Mouse (Mus musculus): Measurements from ENCODE around the gene Gm10681. TPM values are rescaled to one million over a fixed set of nuclear protein-coding genes. Genes with fewer than 3 reads are reported as not detected.
"Not testable (repeated sequence)": the region's sequence is repeated elsewhere in the genome, so short reads cannot be mapped to it uniquely, and the experiment has no call there.

Gene Gm10681
- polyA plus RNA-seq, 1 experiment from 2014 or later = not detected

- DNase-seq (ENCODE audit: low spot score); H3K27ac ChIP-seq (replicated peaks); H3K4me1 ChIP-seq; H3K9me3 ChIP-seq (replicated peaks); H3K27me3 ChIP-seq (ENCODE audit: low read depth, poor library complexity, severe bottlenecking); H3K4me3 ChIP-seq; H3K36me3 ChIP-seq: not testable (repeated sequence)
- WGBS = no CpG with 5 or more reads among the region's 3 CpGs
Observed at GRCm38 (mm10) chr3:98564894-98565293, 23.7 kb downstream of the Gm10681 start.

DNA sequence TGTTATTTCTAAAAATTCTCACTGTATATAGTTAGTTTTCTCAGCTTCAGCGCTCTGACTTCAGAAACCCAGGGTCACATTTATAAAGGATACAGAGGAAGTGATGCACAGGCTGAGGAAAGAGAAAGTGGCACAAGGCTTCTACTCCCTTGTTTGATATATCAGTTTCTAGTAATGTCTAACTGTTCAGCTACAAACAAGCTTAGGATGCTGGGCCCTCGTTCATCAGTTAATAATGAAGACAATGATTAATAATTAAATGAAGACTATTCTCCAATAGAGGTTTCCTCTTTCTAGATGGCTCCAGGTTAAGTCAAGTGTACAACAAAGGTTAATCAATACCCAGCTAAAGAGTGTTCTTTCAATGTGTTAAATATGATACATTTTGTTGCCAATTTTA lies 24.8 kb downstream of the Gm10681 start:
- H3K27me3 ChIP-seq (ENCODE audit: low read depth, poor library complexity, severe bottlenecking); DNase-seq (ENCODE audit: low spot score); H3K27ac ChIP-seq (replicated peaks); H3K36me3 ChIP-seq; H3K9me3 ChIP-seq (replicated peaks); H3K4me3 ChIP-seq; H3K4me1 ChIP-seq: not testable (repeated sequence)
- WGBS = no CpG with 5 or more reads among the region's 2 CpGs

DNA sequence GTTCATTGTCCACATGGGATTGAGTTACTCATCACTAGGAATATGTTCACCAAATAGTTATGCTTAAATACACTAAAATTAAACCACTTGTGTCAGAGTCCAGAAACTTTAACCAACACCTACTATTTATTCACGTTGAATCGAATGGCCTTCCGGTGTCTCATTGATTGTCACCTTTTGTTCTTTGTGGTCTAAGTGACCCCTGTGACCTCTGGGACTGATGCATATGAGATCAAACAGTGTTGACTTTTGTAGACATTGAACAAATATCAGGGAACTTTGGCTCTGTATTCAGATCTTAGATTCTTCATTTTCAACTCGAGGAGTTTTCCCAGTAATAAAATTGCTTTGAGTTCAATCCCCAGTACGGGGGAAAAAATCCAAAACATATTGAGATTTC lies 27.9 kb downstream of the Gm10681 start:
- H3K9me3 ChIP-seq (replicated peaks); H3K4me3 ChIP-seq; DNase-seq (ENCODE audit: low spot score); H3K27ac ChIP-seq (replicated peaks); H3K27me3 ChIP-seq (ENCODE audit: low read depth, poor library complexity, severe bottlenecking); H3K36me3 ChIP-seq; H3K4me1 ChIP-seq: not testable (repeated sequence)
- WGBS = no CpG with 5 or more reads among the region's 5 CpGs

DNA sequence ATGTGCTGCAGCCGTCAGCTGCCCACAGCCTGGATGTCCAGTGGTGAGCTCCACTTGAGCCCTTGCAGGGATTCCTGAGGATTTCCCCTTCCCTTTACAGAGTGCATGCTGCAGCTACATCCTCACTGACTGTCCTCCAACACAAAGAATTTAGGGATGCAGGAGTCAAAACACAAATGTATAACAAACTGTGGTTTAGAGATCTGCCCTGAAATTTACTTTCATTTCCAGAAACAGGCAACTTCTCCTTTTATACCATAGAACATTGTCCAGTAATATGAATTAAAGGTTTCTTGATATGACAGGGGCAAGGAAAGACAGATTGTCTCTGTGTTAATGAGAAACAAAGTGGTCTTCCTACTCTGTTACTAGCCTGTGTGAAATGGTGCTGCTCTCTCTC lies 37.8 kb downstream of the Gm10681 start:
- not testable (repeated sequence) for H3K27ac ChIP-seq (replicated peaks); H3K9me3 ChIP-seq (replicated peaks); H3K4me1 ChIP-seq; H3K4me3 ChIP-seq; H3K27me3 ChIP-seq (ENCODE audit: low read depth, poor library complexity, severe bottlenecking); DNase-seq (ENCODE audit: low spot score); H3K36me3 ChIP-seq
- WGBS = no CpG with 5 or more reads among the region's 1 CpGs

DNA sequence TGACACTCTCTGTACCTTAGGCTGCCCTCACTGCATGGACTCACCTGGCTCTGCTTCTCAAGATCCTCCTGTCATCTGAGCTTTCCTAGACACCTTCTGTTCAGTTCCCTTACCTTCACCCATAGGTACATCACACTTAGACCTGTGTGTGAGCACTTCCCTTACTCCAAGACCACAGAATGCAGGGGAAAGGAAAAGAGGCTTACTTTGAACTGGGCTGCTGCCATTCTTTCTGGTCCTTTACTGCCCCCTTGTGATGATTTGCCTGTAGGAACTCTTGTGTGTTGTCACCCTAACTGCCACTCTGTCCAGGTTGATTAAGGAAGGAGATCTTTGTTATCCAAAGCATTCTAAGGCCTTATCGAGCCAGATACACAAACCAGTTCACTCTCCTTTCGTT lies 38.4 kb downstream of the Gm10681 start:
- no CpG with 5 or more reads among the region's 2 CpGs for WGBS
- not testable (repeated sequence) for H3K9me3 ChIP-seq (replicated peaks); H3K27me3 ChIP-seq (ENCODE audit: low read depth, poor library complexity, severe bottlenecking); H3K36me3 ChIP-seq; H3K4me1 ChIP-seq; DNase-seq (ENCODE audit: low spot score); H3K27ac ChIP-seq (replicated peaks); H3K4me3 ChIP-seq

DNA sequence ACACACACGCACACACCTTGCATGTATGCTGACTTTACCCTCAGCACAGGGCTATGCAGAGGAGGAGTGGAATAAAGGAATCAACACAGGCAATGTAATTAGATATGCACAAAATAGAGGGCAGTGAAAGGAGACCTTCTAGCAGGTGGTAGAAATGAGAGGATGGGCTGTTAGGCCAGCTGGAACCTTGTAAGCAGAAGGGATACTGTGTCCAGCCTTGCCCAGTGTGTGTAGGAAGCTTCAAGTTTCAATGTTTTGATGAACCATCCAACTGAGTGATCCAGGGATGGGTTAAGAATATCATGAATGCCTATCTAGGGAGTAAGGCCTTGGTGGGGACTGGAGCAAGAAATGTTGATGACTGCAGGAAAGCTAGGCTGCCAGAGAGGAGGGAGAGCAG lies 40.1 kb downstream of the Gm10681 start:
- not testable (repeated sequence) for H3K36me3 ChIP-seq; H3K4me3 ChIP-seq; DNase-seq (ENCODE audit: low spot score); H3K27ac ChIP-seq (replicated peaks); H3K4me1 ChIP-seq; H3K27me3 ChIP-seq (ENCODE audit: low read depth, poor library complexity, severe bottlenecking); H3K9me3 ChIP-seq (replicated peaks)
- 83% methylated on average over 1 of the region's 1 CpGs for WGBS

- H3K9me3 ChIP-seq (replicated peaks); H3K4me1 ChIP-seq; DNase-seq (ENCODE audit: low spot score); H3K36me3 ChIP-seq; H3K4me3 ChIP-seq; H3K27me3 ChIP-seq (ENCODE audit: low read depth, poor library complexity, severe bottlenecking); H3K27ac ChIP-seq (replicated peaks): not testable (repeated sequence)
Observed at GRCm38 (mm10) chr3:98547641-98548040, 41.0 kb downstream of the Gm10681 start.

DNA sequence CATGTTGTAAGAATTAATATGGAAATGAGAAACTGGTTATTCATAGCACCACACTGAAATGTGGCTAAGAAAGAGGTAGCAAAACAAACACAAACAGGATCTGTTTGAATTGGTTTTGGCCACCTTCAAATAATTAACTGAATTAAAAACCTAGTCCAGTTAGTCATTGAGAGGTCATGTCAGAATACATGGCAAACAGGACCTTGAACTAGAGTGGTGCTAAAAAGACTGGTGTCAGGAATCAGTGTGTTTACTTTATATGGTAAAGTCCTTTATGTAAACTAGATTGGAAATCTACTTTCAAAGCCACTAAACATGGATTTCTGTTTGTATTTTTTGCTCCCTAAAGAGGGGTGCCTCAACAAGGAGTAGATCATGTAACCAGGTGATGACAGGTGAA lies 63.6 kb downstream of the Gm10681 start:
- H3K27me3 ChIP-seq (ENCODE audit: low read depth, poor library complexity, severe bottlenecking); H3K4me1 ChIP-seq; H3K9me3 ChIP-seq (replicated peaks); DNase-seq (ENCODE audit: low spot score); H3K36me3 ChIP-seq; H3K27ac ChIP-seq (replicated peaks); H3K4me3 ChIP-seq: not testable (repeated sequence)

- not testable (repeated sequence) for H3K27ac ChIP-seq (replicated peaks); DNase-seq (ENCODE audit: low spot score); H3K4me1 ChIP-seq; H3K27me3 ChIP-seq (ENCODE audit: low read depth, poor library complexity, severe bottlenecking); H3K9me3 ChIP-seq (replicated peaks); H3K4me3 ChIP-seq; H3K36me3 ChIP-seq
- no CpG with 5 or more reads among the region's 1 CpGs for WGBS
Observed at GRCm38 (mm10) chr3:98524552-98524951, 64.1 kb downstream of the Gm10681 start.

DNA sequence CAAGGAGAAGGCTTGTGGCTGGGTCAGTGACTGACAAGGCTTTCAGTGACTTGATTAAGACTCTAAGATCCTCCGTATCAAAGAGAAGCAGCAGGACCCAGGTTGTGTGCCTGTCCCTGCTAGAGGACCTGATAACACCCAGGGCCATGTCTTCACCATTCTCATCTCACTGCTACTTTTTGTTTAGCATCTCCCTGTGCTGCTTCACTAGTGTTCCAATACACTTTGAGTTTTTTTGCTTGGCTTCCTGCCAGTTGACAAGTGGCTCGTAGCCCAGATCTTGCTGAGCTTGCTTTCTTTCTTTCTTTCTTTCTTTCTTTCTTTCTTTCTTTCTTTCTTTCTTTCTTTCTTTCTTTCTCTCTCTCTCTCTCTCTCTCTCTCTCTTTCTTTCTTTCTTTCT lies 65.8 kb downstream of the Gm10681 start:
- WGBS = 50% methylated on average over 1 of the region's 2 CpGs
- H3K4me1 ChIP-seq; H3K27ac ChIP-seq (replicated peaks); H3K4me3 ChIP-seq; DNase-seq (ENCODE audit: low spot score); H3K36me3 ChIP-seq; H3K27me3 ChIP-seq (ENCODE audit: low read depth, poor library complexity, severe bottlenecking); H3K9me3 ChIP-seq (replicated peaks): not testable (repeated sequence)

DNA sequence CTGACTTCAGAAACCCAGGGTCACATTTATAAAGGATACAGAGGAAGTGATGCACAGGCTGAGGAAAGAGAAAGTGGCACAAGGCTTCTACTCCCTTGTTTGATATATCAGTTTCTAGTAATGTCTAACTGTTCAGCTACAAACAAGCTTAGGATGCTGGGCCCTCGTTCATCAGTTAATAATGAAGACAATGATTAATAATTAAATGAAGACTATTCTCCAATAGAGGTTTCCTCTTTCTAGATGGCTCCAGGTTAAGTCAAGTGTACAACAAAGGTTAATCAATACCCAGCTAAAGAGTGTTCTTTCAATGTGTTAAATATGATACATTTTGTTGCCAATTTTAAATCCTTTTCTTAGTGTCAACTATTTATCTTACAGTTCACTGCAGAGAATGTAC lies 78.2 kb downstream of the Gm10681 start, which contains the start of gene Hsd3b4:
Hsd3b4 (minus strand) TSS at position 101 of the 400 bp plus-strand sequence.
- not testable (repeated sequence) for H3K9me3 ChIP-seq (replicated peaks); H3K4me3 ChIP-seq; H3K4me1 ChIP-seq; H3K36me3 ChIP-seq; H3K27ac ChIP-seq (replicated peaks); DNase-seq (ENCODE audit: low spot score); H3K27me3 ChIP-seq (ENCODE audit: low read depth, poor library complexity, severe bottlenecking)
- WGBS = no CpG with 5 or more reads among the region's 1 CpGs

- H3K4me3 ChIP-seq; H3K9me3 ChIP-seq (replicated peaks); H3K27ac ChIP-seq (replicated peaks); DNase-seq (ENCODE audit: low spot score); H3K4me1 ChIP-seq; H3K27me3 ChIP-seq (ENCODE audit: low read depth, poor library complexity, severe bottlenecking); H3K36me3 ChIP-seq: not testable (repeated sequence)
- no CpG with 5 or more reads among the region's 5 CpGs for WGBS
Observed at GRCm38 (mm10) chr3:98507229-98507628, 81.4 kb downstream of the Gm10681 start.
